In genomic region chr10:37140166-37140735, GRCm38 (mm10) we compare ENCODE assay signal across 8 mouse cellular contexts. TPM values are rescaled to one million over a fixed set of nuclear protein-coding genes. Genes with fewer than 3 reads are reported as not detected.
A peak's percentile ranks its signal among the peaks of the same experiment; 100 is the strongest.
DNase-seq lines count a peak whose midpoint lies in the region; ATAC-seq and TF ChIP-seq lines count a peak whose summit lies in the region.

No protein-coding gene starts in this region.

- no peak for TF ChIP-seq CTCF in midbrain, postnatal 0 days (IDR thresholded peaks at IDR 0.05)

- H3K4me1 ChIP-seq in heart, embryonic 14.5 days (ENCODE audit: control insufficient read depth in 2 of 2, insufficient read depth in 2 of 2, low read length in 2 of 2): 0 out of 4 replicates have a peak, but pooled peaks cover 0 to 6% of the 10 kb centered on the region in 2 experiments
- H3K4me1 ChIP-seq in limb, embryonic 10.5 days: peaks cover 11% of the 10 kb centered on the region
- H3K4me1 ChIP-seq in midbrain, postnatal 0 days (ENCODE audit: insufficient read depth, low read length): no peaks in the 10 kb centered on the region

- H3K27ac ChIP-seq in heart, embryonic 14.5 days (replicated peaks in 1 of 2; ENCODE audit: control insufficient read depth in 1 of 2, insufficient read depth in 1 of 2, low read depth in 2 of 2, low read length in 2 of 2): peak overlapping the region; percentile 75 to 93
- H3K27ac ChIP-seq in limb, embryonic 10.5 days: peak overlapping the region; percentile 99
- H3K27ac ChIP-seq in midbrain, postnatal 0 days (ENCODE audit: low read depth, low read length): peak overlapping the region; percentile 98

- no peak for ATAC-seq in heart, embryonic 14.5 days (ENCODE audit: insufficient number of reproducible peaks, insufficient read depth, low FRiP score, low read depth)
- peak; percentile 14 for ATAC-seq in midbrain, postnatal 0 days (ENCODE audit: low FRiP score)

- no peaks in the 10 kb centered on the region for H3K27me3 ChIP-seq in heart, embryonic 14.5 days (ENCODE audit: control insufficient read depth, insufficient read depth, low read length)
- H3K27me3 ChIP-seq in limb, embryonic 10.5 days (ENCODE audit: low read depth, poor library complexity, severe bottlenecking): no peaks in the 10 kb centered on the region
- H3K27me3 ChIP-seq in midbrain, postnatal 0 days (ENCODE audit: insufficient read depth, low read length): no peaks in the 10 kb centered on the region

- H3K36me3 ChIP-seq in heart, embryonic 14.5 days (ENCODE audit: control insufficient read depth, insufficient read depth, low read length): peaks cover 11% of the 10 kb centered on the region
- H3K36me3 ChIP-seq in limb, embryonic 10.5 days: peaks cover 11% of the 10 kb centered on the region
- H3K36me3 ChIP-seq in midbrain, postnatal 0 days (ENCODE audit: insufficient read depth, low read length): peaks cover 7% of the 10 kb centered on the region; the same call in 1 of the 2 replicates

- H3K9me3 ChIP-seq in heart, embryonic 14.5 days (ENCODE audit: control insufficient read depth, low read length): no peaks in the 10 kb centered on the region
- no peaks in the 10 kb centered on the region for H3K9me3 ChIP-seq in limb, embryonic 10.5 days (replicated peaks)
- H3K9me3 ChIP-seq in midbrain, postnatal 0 days (ENCODE audit: low read length): no peaks in the 10 kb centered on the region

- DNase-seq in adrenal gland, postnatal 14 days: peak; percentile 62
- no peak for DNase-seq in adrenal gland, adult 2 months
- peak; percentile 83 for DNase-seq in retina, postnatal 1 day
- no peak for DNase-seq in retina, embryonic 14.5 days (ENCODE audit: low spot score)
- no peak for DNase-seq in limb, embryonic 10.5 days (ENCODE audit: low spot score)
- DNase-seq in midbrain, postnatal 0 days (ENCODE audit: low spot score): peak; percentile 67
- no peak for DNase-seq in right cerebral cortex, adult 18-20 months

- WGBS in heart, embryonic 14.5 days: under 1% methylated on average over 24 of the region's 24 CpGs
- WGBS in limb, embryonic 10.5 days: under 1% methylated on average over 24 of the region's 24 CpGs
- WGBS in midbrain, postnatal 0 days: under 1% methylated on average over 24 of the region's 24 CpGs

- H3K9ac ChIP-seq in heart, embryonic 14.5 days (ENCODE audit: low read length): peak overlapping the region; percentile 97
- peak overlapping the region; percentile 96 for H3K9ac ChIP-seq in midbrain, postnatal 0 days (replicated peaks; ENCODE audit: low read length, poor library complexity, severe bottlenecking)

- peak overlapping the region; percentile 85 for H3K4me2 ChIP-seq in heart, embryonic 14.5 days (ENCODE audit: low read length)
- peak overlapping the region; percentile 71 for H3K4me2 ChIP-seq in midbrain, postnatal 0 days (ENCODE audit: low read depth, low read length, poor library complexity, severe bottlenecking)

- H3K4me3 ChIP-seq in heart, embryonic 14.5 days (ENCODE audit: control insufficient read depth in 1 of 2, insufficient read depth in 1 of 2, low read depth in 1 of 2, low read length in 2 of 2): peak overlapping the region; percentile 65 to 76
- H3K4me3 ChIP-seq in limb, embryonic 10.5 days: peak overlapping the region; percentile 93
- H3K4me3 ChIP-seq in midbrain, postnatal 0 days (ENCODE audit: low read depth, low read length): peak overlapping the region; percentile 75

RNA-seq across cellular contexts. Expression of gene Marcks, which starts 1.5 kb away (rescaled TPM):
- 83.8 and 85.5 TPM in 2 replicates for total RNA-seq in adrenal gland, postnatal 14 days (2021)
- total RNA-seq in adrenal gland, adult 2 months (2021): 10 to 100 TPM; 39.4 to 50.3 TPM
- 18.2 and 35.6 TPM in 2 replicates for polyA plus RNA-seq in adrenal gland, adult 2 months (2012; rRNA removed)
- polyA plus RNA-seq in heart, embryonic 14.5 days (2014; fragmentation: Nextera tagmentation; extraction: Ambion mirVana): 92.2 and 96.5 TPM in 2 replicates
- polyA plus RNA-seq in limb, embryonic 10.5 days (2016; fragmentation: Nextera tagmentation; extraction: Ambion mirVana): 94.6 and 115 TPM in 2 replicates
- total RNA-seq in midbrain, postnatal 0 days (2014; rRNA removed): 488 and 535 TPM in 2 replicates
- polyA plus RNA-seq in midbrain, postnatal 0 days (2015; fragmentation: Nextera tagmentation; extraction: Ambion mirVana): 230 and 265 TPM in 2 replicates

Comparison
In these comparisons a context has a peak if more than half of its experiments do, and no peak if none do; other contexts are left out.
1. DNase-seq: peak in adrenal gland, postnatal 14 days (single experiment), retina, postnatal 1 day (single experiment) and midbrain, postnatal 0 days (single experiment); none in adrenal gland, adult 2 months (single experiment), retina, embryonic 14.5 days (single experiment), limb, embryonic 10.5 days (single experiment) and right cerebral cortex, adult 18-20 months (single experiment).
2. Peak in every context shown above with its lines, with median percentiles within 50 percentile points of each other: H3K27ac ChIP-seq and H3K4me3 ChIP-seq.